ENCODE assay signal across 9 mouse cellular contexts in the genomic region with DNA sequence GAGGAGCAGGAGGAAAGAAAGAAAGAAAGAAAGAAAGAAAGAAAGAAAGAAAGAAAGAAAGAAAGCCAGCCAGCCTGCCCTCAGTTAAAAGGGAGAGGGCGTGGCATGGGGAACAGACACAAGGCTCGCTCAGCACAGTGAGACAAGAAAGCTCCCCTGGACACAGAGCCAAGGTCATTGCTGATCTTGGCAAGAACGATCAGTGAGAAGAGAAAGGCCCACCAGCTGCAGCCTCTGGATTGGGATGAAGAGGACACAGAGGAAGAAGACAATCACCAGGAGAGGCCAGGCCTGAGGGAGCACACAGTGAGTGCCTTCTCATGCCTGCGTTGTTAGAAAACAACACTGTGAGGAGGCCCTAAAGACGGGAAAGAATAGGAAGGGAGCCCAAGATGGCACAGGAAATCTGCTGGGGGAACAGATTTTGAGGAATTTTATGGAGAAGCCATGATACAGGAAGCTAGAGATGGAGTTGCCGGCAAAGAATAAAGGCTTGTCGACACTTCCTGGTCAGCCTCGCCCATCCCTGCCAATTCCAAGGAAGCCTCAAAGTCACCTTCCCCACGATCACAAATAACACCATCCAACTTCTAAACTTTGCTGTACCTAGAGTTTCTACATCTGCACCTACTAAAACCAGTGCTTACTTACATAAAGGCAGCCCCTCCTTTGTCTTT. TPM values are rescaled to one million over a fixed set of nuclear protein-coding genes. Genes with fewer than 3 reads are reported as not detected.
DNase-seq lines count a peak whose midpoint lies in the region; ATAC-seq and TF ChIP-seq lines count a peak whose summit lies in the region.
"Had no signal": no experiment of that assay in that cellular context is flagged by ENCODE, and none has a peak within 500 bp of the region (broad histone marks: within the 10 kb centered on the region; RNA-seq: fewer than 3 reads in every experiment).

No protein-coding gene starts in this region.

- WGBS in kidney, adult 2 months = 42% methylated on average over 9 of the region's 9 CpGs
- 77% methylated on average over 9 of the region's 9 CpGs for WGBS in midbrain, embryonic 16.5 days

- TF ChIP-seq CTCF in kidney, adult 2 months (conservative IDR thresholded peaks at IDR 0.05; ENCODE audit: insufficient read depth, insufficient read length, low read depth, low read length) = no peak

- peak; percentile 50 for DNase-seq in kidney, adult 2 months
- no peak for DNase-seq in kidney, adult 18-20 months
- DNase-seq in heart, postnatal 4 days = peak; percentile 72
- DNase-seq in lung, postnatal 36 days = peak; percentile 65
- DNase-seq in right cerebral cortex, postnatal 10 days (ENCODE audit: low spot score in 2 of 2) = no peak
- no peak for DNase-seq in frontal cortex, adult 2 months (ENCODE audit: extremely low spot score in 1 of 2, low spot score in 1 of 2)

- H3K9me3 ChIP-seq in midbrain, embryonic 16.5 days (replicated peaks; ENCODE audit: control insufficient read depth, low read length, poor library complexity, severe bottlenecking) = no peaks in the 10 kb centered on the region
- H3K9me3 ChIP-seq: embryonic facial prominence, embryonic 12.5 days had no signal

- no peaks in the 10 kb centered on the region for H3K27me3 ChIP-seq in kidney, adult 2 months (replicated peaks; ENCODE audit: control insufficient read depth, insufficient read depth, low read length)
- H3K27me3 ChIP-seq in midbrain, embryonic 16.5 days (ENCODE audit: control insufficient read depth, insufficient read depth, low read depth, low read length) = no peaks in the 10 kb centered on the region
- H3K27me3 ChIP-seq: embryonic facial prominence, embryonic 12.5 days had no signal

- TF ChIP-seq POLR2A in kidney, adult 2 months (IDR thresholded peaks at IDR 0.05; ENCODE audit: low read depth, low read length) = no peak

- H3K4me1 ChIP-seq in kidney, adult 2 months (ENCODE audit: control insufficient read depth, insufficient read depth, low read length) = peaks cover 27% of the 10 kb centered on the region
- peaks cover 27% of the 10 kb centered on the region for H3K4me1 ChIP-seq in brown adipose tissue, adult 24 weeks (ENCODE audit: control insufficient read depth, insufficient read depth, insufficient read length, low read length)
- H3K4me1 ChIP-seq in midbrain, embryonic 16.5 days (ENCODE audit: control insufficient read depth, insufficient read depth, low read length) = no peaks in the 10 kb centered on the region

- no peak overlapping the region for H3K9ac ChIP-seq in midbrain, embryonic 16.5 days (ENCODE audit: low read depth, low read length)
- H3K9ac ChIP-seq: embryonic facial prominence, embryonic 12.5 days had no signal

- no peak overlapping the region for H3K4me2 ChIP-seq in midbrain, embryonic 16.5 days (ENCODE audit: low read length)
- H3K4me2 ChIP-seq: embryonic facial prominence, embryonic 12.5 days had no signal

- no peak overlapping the region for H3K4me3 ChIP-seq in kidney, adult 2 months (ENCODE audit: insufficient read depth, low read depth, low read length)
- H3K4me3 ChIP-seq in brown adipose tissue, adult 24 weeks (ENCODE audit: insufficient read depth, low read depth, low read length) = no peak overlapping the region
- no peak overlapping the region for H3K4me3 ChIP-seq in midbrain, embryonic 16.5 days (ENCODE audit: low read depth, low read length)
- H3K4me3 ChIP-seq: embryonic facial prominence, embryonic 12.5 days had no signal

- ATAC-seq in midbrain, embryonic 16.5 days = no peak

- no peaks in the 10 kb centered on the region for H3K36me3 ChIP-seq in kidney, adult 2 months (ENCODE audit: control insufficient read depth, insufficient read depth, low read length)
- H3K36me3 ChIP-seq in midbrain, embryonic 16.5 days (ENCODE audit: control insufficient read depth, insufficient read depth, low read length) = no peaks in the 10 kb centered on the region
- H3K36me3 ChIP-seq: embryonic facial prominence, embryonic 12.5 days had no signal

- peak overlapping the region; percentile 29 for H3K27ac ChIP-seq in kidney, adult 2 months (ENCODE audit: insufficient read depth, low read depth, low read length)
- peak overlapping the region; percentile 60 for H3K27ac ChIP-seq in brown adipose tissue, adult 24 weeks (replicated peaks; ENCODE audit: low read depth, low read length)
- H3K27ac ChIP-seq in midbrain, embryonic 16.5 days (ENCODE audit: low read length) = no peak overlapping the region
- H3K27ac ChIP-seq: embryonic facial prominence, embryonic 12.5 days had no signal

RNA-seq across cellular contexts. Expression of a gene that starts 44.2 kb away (rescaled TPM):
- polyA plus RNA-seq in kidney, adult 2 months (2012; rRNA removed) = 38.1 and 42.0 TPM in 2 replicates
- polyA plus RNA-seq in brown adipose tissue, adult 24 weeks (2012; ENCODE audit: insufficient read depth, insufficient read length, missing spikeins) = 27.3 and 27.9 TPM in 2 replicates
- 10 to 100 TPM; 77.6 to 84.1 TPM for total RNA-seq in heart, postnatal 4 days (2021)
- polyA plus RNA-seq in midbrain, embryonic 16.5 days (2015; fragmentation: Nextera tagmentation; extraction: Ambion mirVana) = 17.5 and 21.2 TPM in 2 replicates
- 23.5 and 26.2 TPM in 2 replicates for polyA plus RNA-seq in frontal cortex, adult 2 months (2012; rRNA removed)

Comparison
In these comparisons a context has a peak if more than half of its experiments do, and no peak if none do; other contexts are left out.
1. DNase-seq: peak in kidney, adult 2 months (single experiment), heart, postnatal 4 days (single experiment) and lung, postnatal 36 days (single experiment); none in kidney, adult 18-20 months (single experiment), right cerebral cortex, postnatal 10 days (0 of 2) and frontal cortex, adult 2 months (0 of 2).